Mouse (Mus musculus) lung, postnatal 0 days (tissue): ENCODE results near the gene Dlgap4.

Experiments
- CTCF ChIP-seq: IDR thresholded peaks from 2 replicates; pipeline ENCODE4 v1.5.1; 2016; ENCODE audit warnings: antibody characterized with exemption, mild to moderate bottlenecking
- EP300 ChIP-seq: IDR thresholded peaks from 2 replicates; pipeline ENCODE4 v1.6.1; 2016; ENCODE audit warnings: antibody characterized with exemption, mild to moderate bottlenecking, control low read depth

DNA sequence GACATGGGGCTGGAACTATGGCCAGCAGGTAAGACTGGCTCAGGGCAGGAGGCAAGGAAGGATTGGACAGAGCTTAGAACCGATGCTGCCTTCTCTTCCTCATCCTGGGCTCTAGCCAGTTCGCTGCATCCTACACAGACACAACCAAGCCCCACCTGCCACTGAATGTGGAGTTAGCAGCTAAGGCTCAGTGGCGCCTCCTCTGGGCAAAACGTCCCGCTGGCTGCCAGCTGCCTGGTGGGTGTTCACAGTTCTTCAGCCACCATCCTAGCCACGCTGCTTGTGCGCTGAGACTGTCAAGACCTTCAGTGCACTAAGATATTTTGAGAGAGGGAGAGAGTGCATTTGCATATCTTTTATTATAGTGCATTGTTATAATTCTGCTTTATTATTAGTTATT, 45.2 kb downstream of the Dlgap4 start:
- TF ChIP-seq CTCF (peak; percentile 37), EP300 (no peak)
